Mouse (Mus musculus) retina, postnatal 1 day (tissue): ENCODE results near the gene Aspscr1.

Experiments
- DNase-seq: peaks from one replicate; pipeline ENCODE4 v3.0.0-alpha.2; 2012

The Aspscr1 gene

DNA sequence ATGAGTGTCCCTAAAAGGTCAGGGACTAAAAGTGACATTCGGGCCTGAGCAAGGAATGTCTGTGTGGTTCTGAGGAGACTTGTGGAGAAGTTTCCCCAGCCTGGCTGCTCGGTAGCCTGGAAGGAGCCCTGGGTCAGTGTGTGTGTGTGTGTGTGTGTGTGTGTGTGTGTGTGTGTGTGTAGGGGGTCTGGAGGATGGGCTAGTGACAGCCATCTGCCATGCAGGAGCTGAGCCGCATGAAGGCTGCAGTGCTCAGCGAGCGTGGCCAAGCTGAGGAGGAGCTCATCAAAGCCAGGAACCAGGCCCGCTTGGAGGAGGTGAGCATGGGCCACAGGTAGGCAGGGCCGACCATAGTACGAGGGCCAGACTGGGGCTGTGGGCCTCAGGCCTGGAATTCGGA lies 46.5 kb downstream of the Aspscr1 start:
- DNase-seq = no peak

DNA sequence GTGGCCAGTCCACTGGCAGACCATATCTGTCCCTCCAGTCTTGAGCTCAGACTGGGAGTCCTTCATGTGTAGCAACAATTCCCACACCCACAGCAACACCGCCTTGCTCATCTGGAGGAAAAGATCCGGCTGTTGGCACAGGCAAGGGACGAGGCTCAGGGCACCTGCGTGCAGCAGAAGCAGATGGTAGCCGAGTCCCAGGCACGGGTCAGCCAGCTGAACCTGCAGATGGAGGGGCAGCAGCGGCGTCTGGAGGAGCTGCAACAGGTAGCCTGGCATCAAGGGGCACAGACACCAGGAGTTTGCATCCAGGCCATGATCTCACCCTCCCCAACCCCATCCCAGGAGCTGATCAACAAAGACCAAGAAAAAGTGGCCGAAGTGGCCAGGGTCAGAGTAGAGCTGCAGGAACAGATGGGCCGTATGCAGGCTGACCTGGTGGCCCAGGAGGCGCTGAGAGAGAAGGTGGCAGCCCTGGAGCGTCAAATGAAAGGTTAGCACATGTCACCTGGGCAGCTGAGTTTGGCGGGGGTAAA lies 47.1 kb downstream of the Aspscr1 start:
- no peak for DNase-seq

DNA sequence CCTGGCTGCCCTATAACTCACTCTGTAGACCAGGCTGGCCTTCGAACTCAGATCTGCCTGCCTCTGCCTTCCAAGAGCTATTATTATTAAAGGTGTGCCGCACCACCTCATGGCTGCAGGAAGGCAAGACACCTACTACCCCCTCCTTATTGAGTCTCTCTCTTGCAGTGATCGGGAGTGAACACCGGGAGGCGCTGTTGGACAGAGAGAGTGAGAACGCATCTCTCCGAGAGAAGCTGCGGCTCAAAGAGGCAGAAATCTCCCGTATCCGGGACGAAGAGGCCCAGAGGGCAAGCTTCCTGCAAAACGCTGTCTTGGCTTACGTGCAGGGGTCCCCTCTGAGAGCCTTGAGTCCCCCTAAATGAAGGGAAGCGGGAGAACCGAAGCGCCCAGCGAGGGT lies 47.7 kb downstream of the Aspscr1 start:
- DNase-seq = peak; percentile 94

DNA sequence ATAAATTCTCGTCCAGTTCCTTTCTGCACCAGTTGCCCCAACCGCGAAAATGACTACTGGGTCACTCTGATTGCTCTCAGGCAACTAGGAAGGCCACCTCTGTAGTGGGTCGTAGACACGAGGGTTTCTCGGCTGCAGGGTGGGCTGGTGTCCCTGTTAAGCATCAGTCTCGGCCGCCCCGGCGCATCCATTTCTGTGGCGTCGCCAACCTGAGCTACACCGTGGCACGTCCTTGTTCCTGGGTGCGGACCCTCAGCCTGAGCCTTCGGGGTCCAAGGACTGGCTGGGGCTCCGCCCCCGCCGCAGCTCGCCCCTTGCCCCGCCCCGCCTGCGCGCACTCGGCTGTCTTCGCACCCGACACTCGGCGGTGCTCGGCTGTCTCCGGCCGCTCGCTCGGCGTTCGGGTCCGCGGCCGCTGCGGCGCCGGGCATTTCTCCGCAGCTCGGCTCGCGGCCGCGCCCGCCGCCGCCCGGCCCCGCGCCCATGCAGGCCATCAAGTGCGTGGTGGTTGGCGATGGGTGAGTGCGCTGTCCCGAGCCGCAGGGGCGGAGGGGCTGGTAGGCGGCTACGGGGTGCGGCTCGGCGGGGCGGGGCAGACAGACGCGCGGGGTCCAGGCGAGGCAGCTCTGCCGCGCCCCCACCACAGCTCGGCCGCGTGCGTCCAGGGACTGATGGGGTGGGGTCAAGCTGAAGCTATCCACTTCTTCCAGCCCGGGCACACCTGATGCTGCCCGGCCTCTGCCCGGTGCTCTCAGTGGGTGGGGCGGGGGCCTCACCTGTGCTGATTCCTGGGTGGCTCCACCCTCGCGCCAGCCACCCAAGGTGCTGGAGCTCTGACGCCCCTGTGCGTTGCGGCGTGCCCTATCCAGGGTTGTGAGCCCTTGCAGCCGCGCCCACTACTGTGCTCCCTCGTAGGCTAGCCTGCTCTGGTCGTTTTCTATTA lies 48.6 kb downstream of the Aspscr1 start, which contains the start of gene Rac3:
TSS of gene Rac3 (plus strand) at position 347 of the 943 bp plus-strand sequence.
- peak; percentile 82 for DNase-seq

DNA sequence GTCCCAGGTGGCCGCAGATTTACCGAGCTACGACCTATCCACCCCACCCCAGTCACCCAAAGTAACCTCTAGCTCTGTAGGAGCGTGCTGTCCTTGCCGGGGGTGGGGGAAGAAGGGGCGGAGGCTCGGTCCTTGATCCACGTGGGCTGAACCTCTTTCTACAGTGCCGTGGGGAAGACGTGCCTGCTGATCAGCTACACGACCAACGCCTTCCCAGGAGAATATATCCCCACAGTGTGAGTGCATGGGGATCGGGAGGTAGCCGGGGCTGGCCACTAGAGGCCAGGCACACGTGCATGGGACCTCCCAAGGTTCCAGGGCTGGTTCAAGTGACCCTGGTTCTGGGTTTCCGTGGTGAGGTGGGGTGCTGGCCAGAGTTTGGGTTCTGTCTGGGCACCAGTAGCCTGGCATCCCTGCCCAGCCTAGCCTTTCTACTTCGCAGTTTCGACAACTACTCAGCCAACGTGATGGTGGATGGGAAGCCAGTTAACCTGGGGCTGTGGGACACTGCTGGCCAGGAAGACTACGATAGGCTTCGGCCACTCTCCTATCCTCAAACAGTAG lies 49.4 kb downstream of the Aspscr1 start:
- DNase-seq = peak; percentile 33

DNA sequence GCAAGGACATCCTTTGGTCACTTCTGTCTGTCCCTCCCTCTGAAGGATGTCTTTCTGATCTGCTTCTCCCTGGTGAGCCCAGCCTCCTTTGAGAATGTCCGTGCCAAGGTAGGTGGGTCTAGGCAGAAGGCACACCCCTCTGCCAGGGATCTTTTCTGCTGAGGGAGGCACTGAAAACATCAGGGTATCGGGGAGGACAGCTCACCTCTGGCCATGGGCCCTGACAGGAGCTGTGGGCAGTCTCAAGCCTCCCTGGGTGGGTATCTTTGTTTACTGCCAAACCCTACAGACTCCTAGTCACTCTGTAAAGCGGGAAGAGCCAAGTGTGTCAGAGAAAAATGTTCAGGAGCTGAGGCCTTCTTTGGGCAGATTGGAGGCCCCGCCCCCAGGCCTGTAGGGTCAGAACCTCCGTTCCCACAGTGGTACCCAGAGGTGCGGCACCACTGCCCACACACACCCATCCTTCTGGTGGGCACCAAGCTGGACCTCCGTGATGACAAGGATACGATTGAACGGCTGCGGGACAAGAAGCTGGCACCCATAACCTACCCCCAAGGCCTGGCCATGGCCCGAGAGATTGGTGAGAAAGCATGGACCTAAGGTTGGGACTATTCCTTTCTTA lies 50.1 kb downstream of the Aspscr1 start:
- no peak for DNase-seq

DNA sequence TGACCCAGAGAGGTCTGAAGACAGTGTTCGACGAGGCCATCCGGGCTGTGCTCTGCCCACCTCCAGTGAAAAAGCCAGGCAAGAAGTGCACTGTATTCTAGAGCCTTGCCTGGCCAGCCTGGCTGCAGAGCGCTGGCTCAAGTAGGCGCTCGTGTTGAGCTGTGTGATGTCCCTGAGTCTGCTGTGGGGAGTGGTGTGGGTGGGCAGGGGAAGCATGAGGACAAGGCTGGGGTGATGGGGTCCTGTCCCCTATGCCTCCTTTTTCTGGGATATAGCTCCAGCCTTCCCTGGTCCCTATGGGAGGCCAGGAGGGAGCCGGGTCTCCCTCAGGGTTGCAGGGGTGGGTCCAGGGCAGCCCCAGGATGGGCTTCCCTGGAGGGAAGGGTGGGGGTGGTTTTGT lies 50.7 kb downstream of the Aspscr1 start:
- no peak for DNase-seq

DNA sequence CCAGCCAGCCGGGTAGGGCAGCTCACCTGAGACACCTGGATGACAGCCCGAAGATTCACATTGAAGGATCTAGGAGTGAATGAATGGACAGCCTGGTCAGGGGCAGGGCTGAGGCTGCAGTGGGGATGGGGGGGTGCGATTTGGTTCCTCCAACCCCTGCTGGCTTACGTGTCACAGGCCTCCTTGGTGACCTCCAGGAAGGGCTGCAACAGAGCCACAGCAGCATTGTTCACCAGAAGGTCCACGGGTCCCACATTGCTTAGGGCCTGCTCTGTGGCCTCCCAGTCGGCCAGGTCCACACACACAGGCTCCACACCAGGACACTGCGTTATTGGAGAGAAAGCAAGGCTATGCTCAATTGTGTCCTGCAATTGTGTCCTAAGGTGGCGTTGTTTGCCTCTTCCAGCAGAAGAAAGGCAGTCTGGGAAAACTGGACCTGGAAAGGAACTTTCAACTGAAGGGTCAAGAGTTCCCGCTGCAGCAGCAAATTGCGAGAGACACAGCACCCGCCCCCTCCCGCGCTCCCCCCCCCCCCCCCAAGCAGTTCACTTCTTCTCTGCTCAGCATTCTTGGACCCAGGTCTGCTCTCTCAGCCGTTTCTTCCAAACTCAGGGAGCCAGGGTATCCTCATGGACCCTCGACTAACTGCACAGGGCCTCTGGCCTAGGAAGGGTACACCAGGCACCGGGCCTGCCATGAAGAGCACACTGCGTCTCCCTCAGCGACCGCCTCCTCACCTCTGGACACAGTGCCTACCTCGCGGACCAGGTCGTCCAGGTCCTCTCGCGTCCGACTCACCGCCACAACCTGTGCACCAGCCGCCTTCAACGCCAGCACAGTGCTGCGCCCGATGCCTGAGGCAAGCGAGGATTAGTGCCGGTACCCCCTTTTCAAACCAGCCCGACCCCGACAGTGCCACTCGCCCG lies 53.7 kb downstream of the Aspscr1 start:
- no peak for DNase-seq

DNA sequence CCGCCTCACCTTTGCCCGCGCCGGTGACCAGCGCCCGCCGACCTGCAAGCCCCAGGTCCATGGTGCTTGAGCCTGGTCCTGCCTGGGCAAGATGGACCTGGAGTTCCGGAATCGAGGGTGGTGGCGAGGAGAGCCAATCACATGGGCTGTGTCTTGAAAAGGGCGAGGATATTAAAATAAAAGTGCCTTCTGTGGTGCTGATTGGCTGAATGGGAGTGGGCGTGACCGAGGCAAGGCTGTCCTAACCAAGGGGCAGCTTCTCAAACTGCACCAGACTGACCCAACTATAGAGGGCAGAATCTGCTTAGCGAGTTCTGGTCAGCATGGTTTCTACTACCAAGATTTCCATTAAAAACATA lies 54.4 kb downstream of the Aspscr1 start, which contains the start of gene Dcxr:
TSS of gene Dcxr (minus strand) at position 113 of the 359 bp plus-strand sequence.
- DNase-seq = peak; percentile 94

DNA sequence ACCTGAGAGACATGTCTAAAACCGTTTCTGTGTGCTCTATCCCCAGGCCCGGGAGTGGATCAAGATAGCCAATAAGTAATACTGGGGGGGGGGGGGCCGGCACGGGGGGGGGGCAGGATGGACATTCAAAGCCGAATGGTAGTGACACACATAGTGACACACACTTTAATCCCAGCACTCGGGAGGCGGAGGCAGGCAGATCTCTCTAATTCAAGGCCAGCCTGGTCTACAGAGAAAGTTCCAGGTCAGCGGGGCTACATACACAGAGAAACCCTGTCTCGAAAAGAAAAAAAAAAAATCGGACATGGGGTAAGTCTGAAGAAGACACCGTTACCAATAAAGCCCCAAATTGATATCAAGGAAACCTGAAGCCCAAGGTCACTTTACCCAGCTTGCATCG lies 54.8 kb downstream of the Aspscr1 start:
- DNase-seq = no peak

DNA sequence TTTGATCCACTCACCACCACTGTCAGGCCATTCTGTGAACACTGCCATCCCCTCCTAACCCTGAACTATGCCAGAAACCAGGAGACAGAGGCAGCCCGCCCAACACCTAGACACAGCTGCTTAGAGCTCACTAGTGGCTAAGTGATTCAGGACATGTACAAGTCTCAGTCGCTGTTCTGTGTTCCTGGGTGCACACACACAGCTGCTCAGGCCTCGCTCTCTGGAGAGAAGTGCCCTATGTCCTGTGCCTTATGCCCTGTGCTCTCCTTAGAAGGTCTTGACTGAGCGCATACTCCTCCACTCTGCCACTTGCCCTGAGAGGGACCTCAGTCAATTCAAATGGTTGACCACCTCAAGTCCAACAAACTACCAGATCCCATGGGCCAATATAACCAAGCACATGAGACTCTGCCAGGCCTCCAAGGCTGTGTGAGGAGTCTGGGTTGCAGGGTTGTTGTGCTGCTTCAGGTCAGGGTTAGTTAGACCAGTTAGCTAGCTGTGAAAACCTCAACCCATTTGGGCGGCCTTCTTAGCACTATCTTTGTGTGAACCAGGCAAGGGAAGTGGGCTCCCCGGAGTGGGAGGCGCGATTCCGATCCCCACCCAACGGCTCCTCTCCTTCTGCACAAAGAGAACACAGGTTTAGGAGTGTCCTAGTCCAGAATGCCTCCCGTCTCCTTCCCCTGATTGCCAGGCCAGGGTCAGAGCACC lies 55.9 kb downstream of the Aspscr1 start:
- no peak for DNase-seq

DNA sequence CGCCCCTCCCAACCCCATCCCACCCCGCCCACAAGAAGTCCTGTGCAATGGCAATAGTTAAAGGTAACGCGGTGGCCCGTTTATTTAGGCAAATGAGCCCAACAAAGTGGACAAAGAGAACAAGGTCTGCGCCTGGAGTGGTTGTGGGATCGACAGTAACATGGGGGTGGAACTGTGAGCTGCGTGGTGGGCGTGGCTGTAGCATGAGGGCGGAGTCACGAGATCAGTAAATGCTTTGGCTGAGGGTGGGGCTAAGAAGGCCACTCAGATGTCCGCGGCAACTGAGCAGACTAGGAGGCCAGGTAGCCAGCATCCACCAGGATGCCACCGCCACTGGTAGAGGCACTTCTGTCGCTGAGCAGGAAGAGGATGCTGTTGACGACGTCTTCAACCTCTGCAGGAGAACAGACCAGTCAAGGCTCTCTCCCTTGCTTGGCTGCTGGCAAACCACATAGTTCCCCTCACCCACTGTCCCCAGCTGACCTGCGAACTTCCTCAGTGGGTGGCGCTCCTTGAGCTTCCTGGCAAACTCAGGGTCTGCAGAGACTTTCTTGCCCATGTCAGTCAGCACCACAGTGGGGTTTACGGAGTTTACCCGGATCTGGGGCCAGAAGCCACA lies 56.8 kb downstream of the Aspscr1 start:
- peak; percentile 71 for DNase-seq

DNA sequence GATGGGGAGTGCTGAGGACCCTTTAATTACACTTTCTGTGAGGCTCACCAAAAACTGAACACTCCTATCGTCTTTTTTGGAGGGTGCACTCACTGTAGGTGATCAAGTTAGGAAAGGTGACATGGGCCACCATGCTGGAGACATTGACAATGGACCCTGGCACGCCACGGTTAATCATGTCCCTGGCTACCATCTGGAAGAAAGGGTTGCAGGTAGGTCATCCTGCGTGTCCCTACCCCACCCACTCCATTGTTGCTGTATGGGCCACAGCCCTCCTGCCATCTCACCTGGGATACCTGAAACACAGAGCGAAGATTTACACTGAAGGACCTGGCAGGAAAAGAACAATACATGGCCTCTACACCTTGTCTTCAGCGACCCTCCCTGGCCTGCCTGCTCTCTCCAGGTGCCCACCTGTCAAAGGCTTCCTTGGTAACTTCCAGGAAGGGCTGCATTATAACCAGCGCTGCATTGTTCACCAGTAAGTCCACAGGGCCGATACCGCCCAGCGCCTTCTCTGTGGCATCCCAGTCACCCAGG lies 57.6 kb downstream of the Aspscr1 start:
- no peak for DNase-seq

DNA sequence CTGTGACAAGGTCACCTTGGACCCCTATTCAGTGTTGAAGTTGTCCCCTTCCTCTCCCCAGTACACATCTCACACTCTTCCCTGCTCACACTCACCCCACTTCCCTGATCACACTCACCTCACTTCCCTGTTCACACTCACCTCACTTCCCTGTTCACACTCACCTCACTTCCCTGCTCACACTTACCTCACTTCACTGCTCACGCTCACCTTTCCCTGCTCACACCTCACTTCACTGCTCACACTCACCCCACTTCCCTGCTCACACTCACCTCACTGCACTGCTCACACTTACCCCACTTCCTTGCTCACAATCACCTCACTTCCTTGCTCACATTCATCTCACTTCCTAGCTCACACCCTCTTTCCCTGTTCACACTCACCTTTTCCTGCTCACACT lies 58.6 kb downstream of the Aspscr1 start:
- DNase-seq = no peak

DNA sequence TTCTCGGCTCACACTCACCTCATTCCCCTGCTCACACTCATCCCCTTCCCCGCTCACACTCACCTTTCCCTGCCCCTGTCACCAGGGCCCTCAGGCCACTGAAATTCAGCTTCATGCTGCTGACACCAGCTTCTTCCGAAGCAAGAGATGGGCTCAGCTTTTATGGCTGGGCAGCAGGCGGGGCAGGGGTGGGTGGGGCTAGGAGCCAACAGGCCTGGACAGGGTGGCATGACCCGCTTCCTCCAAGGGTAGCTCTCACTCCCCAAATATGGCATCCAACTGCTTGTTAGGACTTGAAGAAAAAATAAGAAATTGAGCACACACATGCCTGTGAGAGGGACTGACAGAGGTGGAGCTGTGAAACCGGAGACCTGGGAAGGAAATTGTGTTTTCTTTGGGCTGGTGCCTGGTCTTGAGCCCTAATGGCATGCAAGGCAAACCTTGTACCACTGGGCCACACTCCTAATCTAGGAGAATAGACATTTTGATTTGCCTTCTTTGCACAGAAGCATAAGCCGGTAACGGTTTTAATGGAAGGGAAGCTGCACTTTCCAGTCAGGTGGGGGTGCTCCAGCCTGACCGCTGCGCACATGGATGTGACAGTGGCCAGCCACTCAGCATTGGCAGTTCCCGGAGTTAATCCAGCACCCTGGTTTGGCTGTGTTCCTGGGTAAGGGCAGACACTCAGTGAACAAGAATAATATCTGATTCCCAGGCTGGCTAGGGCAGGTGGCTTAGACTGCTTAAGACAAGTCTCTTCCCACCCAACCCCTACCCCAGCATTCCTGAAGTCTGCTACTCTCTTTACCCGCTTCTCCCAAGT lies 59.3 kb downstream of the Aspscr1 start, which contains the start of gene Cbr2:
TSS of gene Cbr2 (minus strand) at position 257 of the 823 bp plus-strand sequence.
- no peak for DNase-seq

DNA sequence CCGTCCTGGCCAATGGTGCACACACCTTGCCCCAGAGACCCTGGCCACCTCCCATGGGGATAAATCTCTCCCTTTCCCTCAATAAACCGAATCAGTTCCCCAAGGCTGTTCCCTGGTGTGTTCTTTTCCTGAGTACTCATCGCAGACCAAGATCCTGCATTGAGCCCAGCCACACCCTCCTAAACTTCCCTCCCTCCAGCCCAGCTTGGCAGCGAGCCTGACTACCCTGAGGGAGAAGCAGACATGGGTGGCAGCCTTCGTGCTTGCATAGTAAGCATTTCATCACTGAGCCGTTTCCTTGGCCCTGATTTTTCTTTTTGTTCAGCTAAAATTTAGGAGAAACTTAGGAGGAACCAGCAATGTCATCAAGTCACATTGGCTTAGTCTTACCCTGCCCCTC lies 60.7 kb downstream of the Aspscr1 start:
- no peak for DNase-seq

DNA sequence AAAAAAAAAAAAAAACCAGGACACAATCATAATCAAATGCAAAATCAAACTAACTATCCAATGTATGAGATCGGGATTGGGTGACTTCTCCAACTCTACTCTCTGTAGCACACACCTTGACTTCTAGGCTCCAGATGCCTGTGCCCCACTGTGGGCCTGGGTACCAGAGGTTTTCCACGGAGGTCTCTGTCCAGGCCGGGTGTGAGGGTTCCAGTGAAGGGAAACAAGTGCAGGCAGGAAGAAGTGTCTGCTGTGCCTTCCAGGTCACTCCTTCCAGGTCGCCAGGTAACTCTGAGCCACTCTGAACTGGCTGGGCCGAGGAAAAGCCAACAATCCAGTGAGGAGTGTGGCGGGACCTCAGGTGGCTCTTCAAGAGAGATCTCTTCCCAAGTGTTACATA lies 63.7 kb downstream of the Aspscr1 start:
- no peak for DNase-seq

DNA sequence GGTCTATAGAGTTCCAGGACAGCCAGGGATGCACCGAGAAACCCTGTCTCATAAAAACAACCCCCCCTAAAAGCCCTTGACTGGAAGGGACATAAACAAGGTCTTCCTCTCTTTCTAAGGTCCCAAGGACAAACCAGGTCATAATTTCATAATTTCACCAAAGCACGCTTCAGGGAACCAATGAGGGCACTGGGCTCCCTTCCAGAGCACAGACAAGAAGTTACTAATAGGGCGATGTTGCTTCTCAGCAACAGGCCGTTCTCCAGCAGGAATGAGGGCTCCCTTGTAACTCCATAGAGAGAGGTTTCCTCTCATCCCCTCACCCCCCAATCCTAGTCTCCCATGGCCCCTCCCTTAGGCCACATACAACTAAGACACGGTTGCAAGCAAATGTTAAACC lies 68.2 kb downstream of the Aspscr1 start:
- DNase-seq = no peak

DNA sequence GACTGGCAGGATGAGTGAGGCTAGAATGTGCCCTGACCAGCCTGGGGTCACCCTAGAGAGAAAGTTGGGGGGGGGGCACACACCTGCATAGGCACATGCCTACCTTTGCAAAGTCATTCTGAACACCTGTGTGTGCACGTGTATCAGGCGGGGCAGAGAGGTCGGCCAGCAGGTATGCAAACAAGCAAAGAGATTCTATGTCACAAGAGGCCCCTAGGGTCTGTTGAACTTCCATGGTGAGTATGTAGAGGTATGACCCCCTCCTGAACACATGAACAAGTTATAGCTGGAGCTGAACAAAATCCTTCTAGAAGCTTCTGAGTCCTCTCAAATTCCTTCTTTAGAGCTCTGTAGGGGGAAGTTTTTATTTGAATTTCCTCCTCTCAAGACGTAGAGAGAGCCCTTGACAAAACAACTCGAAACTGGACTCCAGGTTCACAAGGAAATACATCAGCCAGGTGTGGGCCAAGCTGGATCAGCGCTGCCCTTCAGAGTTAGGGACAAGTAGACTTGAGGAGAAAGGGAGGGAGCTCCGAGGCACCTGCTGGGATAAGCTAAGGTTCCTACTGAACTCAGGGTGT lies 71.4 kb downstream of the Aspscr1 start:
- no peak for DNase-seq

DNA sequence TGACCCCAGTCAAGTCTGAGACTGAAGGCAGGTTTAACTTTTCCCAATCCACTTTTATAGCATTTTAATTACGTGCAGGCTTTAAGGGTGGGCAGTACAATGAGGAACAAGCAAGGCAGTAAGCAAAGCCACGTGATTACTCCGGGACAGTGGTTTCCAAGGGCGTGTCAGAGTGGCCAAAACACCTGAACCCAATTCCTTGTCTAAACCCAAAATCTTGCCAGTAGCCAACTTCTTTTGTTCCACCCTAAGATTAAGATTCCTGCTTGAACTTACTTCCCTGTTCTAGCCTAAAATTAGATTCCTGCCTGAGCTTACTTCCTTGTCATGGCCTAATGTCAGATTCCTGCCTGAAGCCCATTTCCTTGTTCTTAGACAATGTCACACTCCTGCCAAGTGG lies 75.2 kb downstream of the Aspscr1 start:
- DNase-seq = no peak
